Mouse (Mus musculus): ENCODE measurements around the gene Ywhag. TPM values are rescaled to one million over a fixed set of nuclear protein-coding genes. Genes with fewer than 3 reads are reported as not detected.

The Ywhag gene
- 817 and 859 TPM in 2 replicates for polyA plus RNA-seq (2015; fragmentation: Nextera tagmentation; extraction: Ambion mirVana)

- Histone ChIP-seq H3K4me2 (peak within 1 kb of the TSS; percentile 62), H3K4me1 (replicated peaks) (peaks cover 32% of the 10 kb centered on the region), H3K36me3 (peaks cover 22% of the 10 kb centered on the region), H3K27ac (replicated peaks) (peak within 1 kb of the TSS; percentile 98), H3K9me3 (no peaks in the 10 kb centered on the region), H3K9ac (peak within 1 kb of the TSS; percentile 91), H3K4me3 (peak within 1 kb of the TSS; percentile 93), H3K27me3 (no peaks in the 10 kb centered on the region)
- WGBS, result 0% methylated on average over 43 of the region's 48 CpGs
- peak; percentile 94 for ATAC-seq (ENCODE audit: low FRiP score, low read depth)
Measured at GRCm38 (mm10) chr5:135934481-135935175, at the start of gene Ywhag. Gene Ywhag, minus strand, starts transcription at chr5:135934616.

- H3K4me3 ChIP-seq, result no peak overlapping the region
- ATAC-seq (ENCODE audit: low FRiP score, low read depth), result no peak
Measured at GRCm38 (mm10) chr5:135982398-135982797, 48.0 kb upstream of the Ywhag start.

GRCm38 (mm10) chr5:135979904-135980303 lies 45.5 kb upstream of the Ywhag start, which contains the start of gene Zp3:
Gene Zp3, plus strand, starts transcription at chr5:135980099.
- Histone ChIP-seq H3K4me3 (no peak within 1 kb of the TSS), H3K9me3 (no peaks in the 10 kb centered on the region), H3K27me3 (no peaks in the 10 kb centered on the region), H3K9ac (no peak within 1 kb of the TSS), H3K4me1 (replicated peaks) (no peaks in the 10 kb centered on the region), H3K27ac (replicated peaks) (no peak within 1 kb of the TSS), H3K4me2 (no peak within 1 kb of the TSS), H3K36me3 (no peaks in the 10 kb centered on the region)
- ATAC-seq (ENCODE audit: low FRiP score, low read depth), result no peak
- WGBS, result 71% methylated on average over 8 of the region's 8 CpGs

More at GRCm38 (mm10) chr5:135982398-135982797, 48.0 kb upstream of the Ywhag start:
- no peaks in the 10 kb centered on the region for H3K36me3 ChIP-seq
- 36% methylated on average over 6 of the region's 6 CpGs for WGBS
- H3K9ac ChIP-seq, result no peak overlapping the region
- no peaks in the 10 kb centered on the region for H3K9me3 ChIP-seq
- no peaks in the 10 kb centered on the region for H3K27me3 ChIP-seq
- H3K27ac ChIP-seq (replicated peaks), result no peak overlapping the region
- H3K4me2 ChIP-seq, result no peak overlapping the region
- H3K4me1 ChIP-seq (replicated peaks), result no peaks in the 10 kb centered on the region

GRCm38 (mm10) chr5:135979381-135979780 lies 45.0 kb upstream of the Ywhag start:
- 79% methylated on average over 5 of the region's 5 CpGs for WGBS
- H3K9ac ChIP-seq, result no peak overlapping the region
- no peak overlapping the region for H3K4me2 ChIP-seq
- no peak overlapping the region for H3K27ac ChIP-seq (replicated peaks)
- no peaks in the 10 kb centered on the region for H3K36me3 ChIP-seq
- no peaks in the 10 kb centered on the region for H3K27me3 ChIP-seq
- no peak for ATAC-seq (ENCODE audit: low FRiP score, low read depth)
- no peak overlapping the region for H3K4me3 ChIP-seq
- H3K4me1 ChIP-seq (replicated peaks), result no peaks in the 10 kb centered on the region
- H3K9me3 ChIP-seq, result no peaks in the 10 kb centered on the region

- H3K9me3 ChIP-seq, result no peaks in the 10 kb centered on the region
- no peak overlapping the region for H3K4me3 ChIP-seq
- H3K27me3 ChIP-seq, result no peaks in the 10 kb centered on the region
- no peaks in the 10 kb centered on the region for H3K36me3 ChIP-seq
- WGBS, result 91% methylated on average over 8 of the region's 8 CpGs
- no peak overlapping the region for H3K9ac ChIP-seq
- H3K27ac ChIP-seq (replicated peaks), result no peak overlapping the region
- no peak for ATAC-seq (ENCODE audit: low FRiP score, low read depth)
- no peak overlapping the region for H3K4me2 ChIP-seq
- no peaks in the 10 kb centered on the region for H3K4me1 ChIP-seq (replicated peaks)
Measured at GRCm38 (mm10) chr5:135975893-135976668, 41.7 kb upstream of the Ywhag start.

- Histone ChIP-seq H3K4me2 (no peak within 1 kb of the TSS), H3K4me3 (no peak within 1 kb of the TSS), H3K9me3 (no peaks in the 10 kb centered on the region), H3K36me3 (no peaks in the 10 kb centered on the region), H3K27me3 (no peaks in the 10 kb centered on the region), H3K4me1 (replicated peaks) (no peaks in the 10 kb centered on the region), H3K27ac (replicated peaks) (no peak within 1 kb of the TSS), H3K9ac (no peak within 1 kb of the TSS)
- WGBS, result 14% methylated on average over 9 of the region's 9 CpGs
- no peak for ATAC-seq (ENCODE audit: low FRiP score, low read depth)
Measured at GRCm38 (mm10) chr5:135974365-135974764, 39.9 kb upstream of the Ywhag start, which contains the start of gene Ssc4d. Gene Ssc4d, minus strand, starts transcription at chr5:135974531.

GRCm38 (mm10) chr5:135971876-135972275 lies 37.5 kb upstream of the Ywhag start:
- Histone ChIP-seq H3K9me3 (no peaks in the 10 kb centered on the region), H3K4me2 (no peak overlapping the region), H3K4me1 (replicated peaks) (no peaks in the 10 kb centered on the region), H3K27ac (replicated peaks) (no peak overlapping the region), H3K4me3 (no peak overlapping the region), H3K27me3 (no peaks in the 10 kb centered on the region), H3K36me3 (no peaks in the 10 kb centered on the region), H3K9ac (no peak overlapping the region)
- WGBS, result 88% methylated on average over 7 of the region's 7 CpGs
- ATAC-seq (ENCODE audit: low FRiP score, low read depth), result no peak

- no peak overlapping the region for H3K27ac ChIP-seq (replicated peaks)
- 78% methylated on average over 6 of the region's 6 CpGs for WGBS
- no peaks in the 10 kb centered on the region for H3K36me3 ChIP-seq
- H3K9me3 ChIP-seq, result no peaks in the 10 kb centered on the region
- H3K9ac ChIP-seq, result no peak overlapping the region
- no peaks in the 10 kb centered on the region for H3K27me3 ChIP-seq
- ATAC-seq (ENCODE audit: low FRiP score, low read depth), result no peak
- H3K4me3 ChIP-seq, result no peak overlapping the region
- H3K4me2 ChIP-seq, result no peak overlapping the region
- H3K4me1 ChIP-seq (replicated peaks), result peaks cover 5% of the 10 kb centered on the region; the same call in 1 of the 2 replicates
Measured at GRCm38 (mm10) chr5:135970247-135970646, 35.8 kb upstream of the Ywhag start.

GRCm38 (mm10) chr5:135968781-135969180 lies 34.4 kb upstream of the Ywhag start:
- WGBS, result 67% methylated on average over 1 of the region's 1 CpGs
- no peak for ATAC-seq (ENCODE audit: low FRiP score, low read depth)
- Histone ChIP-seq H3K4me2 (no peak overlapping the region), H3K36me3 (no peaks in the 10 kb centered on the region), H3K9me3 (no peaks in the 10 kb centered on the region), H3K4me3 (no peak overlapping the region), H3K27ac (replicated peaks) (no peak overlapping the region), H3K27me3 (no peaks in the 10 kb centered on the region), H3K9ac (no peak overlapping the region), H3K4me1 (replicated peaks) (peaks cover 6% of the 10 kb centered on the region; the same call in 1 of the 2 replicates)

- Histone ChIP-seq H3K9me3 (no peaks in the 10 kb centered on the region), H3K36me3 (no peaks in the 10 kb centered on the region), H3K4me2 (no peak overlapping the region), H3K4me3 (no peak overlapping the region), H3K4me1 (replicated peaks) (peaks cover 16% of the 10 kb centered on the region), H3K27me3 (no peaks in the 10 kb centered on the region), H3K27ac (replicated peaks) (no peak overlapping the region), H3K9ac (no peak overlapping the region)
- WGBS, result 66% methylated on average over 9 of the region's 9 CpGs
- ATAC-seq (ENCODE audit: low FRiP score, low read depth), result no peak
Measured at GRCm38 (mm10) chr5:135966866-135967265, 32.5 kb upstream of the Ywhag start.

GRCm38 (mm10) chr5:135965501-135965930 lies 31.1 kb upstream of the Ywhag start:
- H3K36me3 ChIP-seq, result no peaks in the 10 kb centered on the region
- H3K9ac ChIP-seq, result peak overlapping the region; percentile 14; the same call in 1 of the 2 replicates
- H3K4me2 ChIP-seq, result peak overlapping the region; percentile 47
- no peaks in the 10 kb centered on the region for H3K27me3 ChIP-seq
- H3K9me3 ChIP-seq, result no peaks in the 10 kb centered on the region
- WGBS, result 14% methylated on average over 24 of the region's 24 CpGs
- H3K4me3 ChIP-seq, result peak overlapping the region; percentile 21; the same call in 1 of the 2 replicates
- H3K4me1 ChIP-seq (replicated peaks), result peaks cover 21% of the 10 kb centered on the region
- H3K27ac ChIP-seq (replicated peaks), result no peak overlapping the region
- ATAC-seq (ENCODE audit: low FRiP score, low read depth), result no peak

GRCm38 (mm10) chr5:135963280-135963627 lies 28.8 kb upstream of the Ywhag start:
- Histone ChIP-seq H3K9me3 (no peaks in the 10 kb centered on the region), H3K36me3 (no peaks in the 10 kb centered on the region), H3K4me2 (peak overlapping the region; percentile 99), H3K27me3 (no peaks in the 10 kb centered on the region), H3K27ac (replicated peaks) (peak overlapping the region; percentile 98), H3K4me1 (replicated peaks) (peaks cover 21% of the 10 kb centered on the region), H3K9ac (peak overlapping the region; percentile 78), H3K4me3 (peak overlapping the region; percentile 66)
- 5% methylated on average over 6 of the region's 6 CpGs for WGBS
- no peak for ATAC-seq (ENCODE audit: low FRiP score, low read depth)

Measured in hindbrain, embryonic 15.5 days (tissue).